Mouse (Mus musculus) gastrocnemius, postnatal 14 days (tissue): ENCODE results near the gene Kif12. TPM values are rescaled to one million over a fixed set of nuclear protein-coding genes. Genes with fewer than 3 reads are reported as not detected.

ENCODE experiments used
- DNase-seq: peaks from one replicate; pipeline ENCODE4 v3.0.0; 2021; ENCODE audit warnings: mixed read lengths
- intact Hi-C: fragments of 180-260 bp; cut with DNase I; formaldehyde crosslinking; loops from one replicate; pipeline ENCODE4 v1.15.1; 2025; ENCODE audit warnings: low total_unique reads
- total RNA-seq, 2 experiments: library from RNA; stranded (reverse); gene quantifications; 2 replicates each; pipeline ENCODE4 v1.2.3; 2021

The Kif12 gene
- total RNA-seq, 2 experiments from 2014 or later, result not detected

DNA sequence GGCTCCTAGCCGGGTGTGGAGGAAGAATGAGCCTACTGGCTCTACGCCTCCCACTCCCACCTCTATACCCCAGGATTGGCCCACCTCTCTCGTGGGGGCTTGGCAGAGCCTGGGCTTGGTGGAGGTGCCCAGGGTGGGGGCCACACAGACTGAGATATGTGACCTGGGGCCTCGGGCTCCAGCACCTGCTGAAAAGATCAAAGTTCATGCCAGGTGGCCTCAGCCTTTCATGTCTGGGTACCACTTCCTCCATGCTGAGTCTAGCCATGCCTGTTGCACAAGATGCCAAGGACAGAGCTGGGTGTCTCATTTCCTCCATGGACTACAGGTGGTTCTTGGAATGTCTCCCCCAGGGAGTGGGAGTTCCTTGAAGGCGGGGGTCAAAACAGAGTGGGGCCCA is 5.6 kb downstream of the Kif12 start:
- no peak for DNase-seq

DNA sequence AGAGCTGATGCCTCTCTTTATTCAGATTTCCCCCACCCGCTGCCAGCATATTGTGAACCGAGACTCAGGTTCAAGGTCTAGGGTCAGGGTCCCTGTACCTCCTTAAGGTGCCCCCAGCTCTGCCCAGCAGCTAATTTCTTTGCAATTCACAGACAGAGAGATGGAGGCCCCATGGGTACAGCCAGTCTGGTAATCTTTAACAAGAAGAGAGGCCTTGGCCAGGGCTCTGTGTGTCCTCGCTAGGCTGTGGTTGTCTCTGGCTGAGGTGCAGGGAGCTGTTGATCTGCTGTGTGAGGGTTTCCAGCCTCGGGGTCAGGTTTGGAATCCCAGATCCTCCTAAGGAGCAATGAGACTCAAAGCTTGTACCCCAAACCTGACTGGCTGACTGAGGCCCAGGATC is 6.3 kb downstream of the Kif12 start:
- DNase-seq, result no peak
- intact Hi-C loops, result loop anchor here (5.0 kb wide), 1 partner anchor 47 kb away; the partner anchor contains the start of gene Col27a1

More for the DNA sequence above, 5.6 kb downstream of the Kif12 start:
- intact Hi-C loops, result loop anchor here (5.0 kb wide), 1 partner anchor 46 kb away; the partner anchor contains the start of gene Col27a1

DNA sequence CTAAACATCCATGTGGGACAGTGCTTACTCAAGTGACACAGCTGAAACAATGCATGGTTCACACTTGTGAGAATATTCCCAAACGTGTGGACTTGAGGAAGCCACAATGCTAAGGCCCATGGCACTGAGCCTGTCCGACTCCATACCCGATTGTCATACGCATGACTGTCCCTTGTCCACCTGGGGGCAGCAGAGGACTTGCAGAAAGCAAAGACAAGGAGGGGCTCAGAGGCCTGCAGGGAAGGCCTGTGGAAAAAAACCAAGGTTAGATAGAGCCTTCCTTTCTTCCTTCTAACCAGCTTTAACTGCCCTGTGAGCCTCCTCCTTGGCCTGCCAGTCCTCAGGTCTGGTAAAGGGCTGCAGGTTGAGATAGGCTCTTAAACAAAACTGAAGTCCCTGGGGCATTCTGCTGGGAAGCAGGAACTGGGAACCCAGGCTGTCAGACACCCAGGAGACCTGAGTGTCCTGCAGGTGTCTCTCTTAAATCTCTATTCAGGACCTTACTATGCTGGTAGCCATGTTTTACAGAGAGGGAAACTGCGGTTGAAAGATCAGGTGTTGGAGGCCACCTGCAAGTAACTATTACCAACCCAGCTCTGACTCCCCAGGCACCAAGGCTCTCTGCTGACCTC is 12.9 kb downstream of the Kif12 start:
- intact Hi-C loops, result loop anchor here (5.0 kb wide), 1 partner anchor 158 kb away; no protein-coding TSS in a partner anchor

DNA sequence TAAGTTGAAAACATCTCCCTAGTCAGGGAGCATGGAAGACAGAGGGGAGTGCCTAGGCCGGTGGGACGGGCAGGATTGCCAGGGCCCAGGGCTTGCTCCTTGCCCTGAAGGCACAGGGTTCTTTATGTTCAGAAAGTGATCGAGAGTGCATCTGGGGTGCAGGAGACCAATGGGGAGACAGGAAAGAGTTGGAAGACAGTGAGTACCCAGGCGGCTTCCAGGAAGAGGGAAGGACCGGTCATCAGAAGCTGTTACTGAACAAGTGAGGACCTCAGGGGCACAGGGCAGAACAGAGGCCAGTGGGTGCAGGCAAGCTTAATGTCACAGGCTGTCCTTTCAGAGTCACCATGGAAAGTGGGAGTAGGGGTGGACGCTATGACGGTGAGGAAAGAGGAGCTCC is 13.7 kb downstream of the Kif12 start:
- DNase-seq, result no peak
- intact Hi-C loops, result loop anchor here (5.0 kb wide), 1 partner anchor 159 kb away; no protein-coding TSS in a partner anchor

More for the DNA sequence above, 12.9 kb downstream of the Kif12 start:
- DNase-seq, result peak; percentile 90

DNA sequence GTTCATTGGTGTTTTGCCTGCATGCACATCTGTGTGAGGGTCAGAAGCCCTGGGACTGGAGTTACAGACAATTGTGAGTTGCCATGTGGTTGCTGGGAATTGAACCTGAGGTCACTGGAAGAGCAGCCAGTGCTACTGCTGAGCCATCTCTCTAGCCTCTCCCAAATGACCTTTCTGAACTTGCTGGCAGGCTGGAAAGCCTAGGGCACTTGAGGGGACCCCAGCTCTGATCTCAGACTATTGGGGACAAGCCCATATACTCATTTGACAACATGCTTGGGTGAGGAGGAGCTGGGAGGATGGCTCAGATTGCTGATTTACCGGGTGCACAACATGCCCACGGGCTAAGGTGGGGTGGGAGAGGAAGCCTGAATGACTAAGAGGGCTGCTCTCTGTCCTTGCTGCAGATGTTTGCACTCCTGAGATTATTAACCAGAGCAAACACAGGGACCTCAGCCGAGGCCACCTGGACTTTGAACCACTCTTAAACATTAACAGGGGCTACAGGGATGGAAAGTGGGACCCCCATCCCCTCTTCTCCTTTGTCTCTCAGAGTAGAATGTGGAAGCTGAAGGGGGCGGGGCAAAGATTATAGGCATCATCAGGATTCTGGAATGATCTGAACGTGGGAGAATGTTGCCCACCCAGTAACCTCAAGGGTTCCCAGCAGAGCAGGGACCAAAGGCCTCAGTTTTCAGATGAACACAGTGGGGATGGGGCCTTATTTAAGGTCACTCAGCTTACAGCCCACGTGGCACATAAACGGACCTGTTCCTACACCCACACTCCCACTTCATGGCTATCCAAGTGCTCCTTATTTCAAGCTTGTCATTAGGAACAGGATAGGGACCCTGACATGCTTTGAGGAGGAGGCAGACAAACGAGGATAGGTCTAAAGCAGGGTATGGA is 15.0 kb downstream of the Kif12 start:
- DNase-seq, result no peak
- intact Hi-C loops, result loop anchor here (5.0 kb wide), 1 partner anchor 160 kb away; no protein-coding TSS in a partner anchor

DNA sequence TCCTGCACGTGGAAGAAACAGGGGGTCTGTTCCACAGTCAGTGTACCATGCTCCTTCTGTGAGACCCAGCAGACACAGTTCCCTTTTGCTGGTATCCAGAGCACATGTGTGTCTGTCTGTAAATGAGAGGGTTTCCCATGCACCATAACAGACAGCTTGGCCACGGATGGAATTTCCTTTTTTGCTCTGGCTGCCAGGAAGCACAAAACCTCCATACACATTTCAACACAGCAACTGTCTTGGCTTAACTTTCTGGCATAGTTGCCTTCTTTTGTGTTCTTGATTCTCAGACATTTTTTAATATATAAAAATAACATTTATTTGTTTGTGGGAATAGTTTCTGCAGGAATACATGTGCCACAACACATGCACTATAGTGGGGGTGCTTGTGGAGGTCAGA is 16.3 kb downstream of the Kif12 start:
- intact Hi-C loops, result loop anchor here (5.0 kb wide), 1 partner anchor 162 kb away; no protein-coding TSS in a partner anchor

DNA sequence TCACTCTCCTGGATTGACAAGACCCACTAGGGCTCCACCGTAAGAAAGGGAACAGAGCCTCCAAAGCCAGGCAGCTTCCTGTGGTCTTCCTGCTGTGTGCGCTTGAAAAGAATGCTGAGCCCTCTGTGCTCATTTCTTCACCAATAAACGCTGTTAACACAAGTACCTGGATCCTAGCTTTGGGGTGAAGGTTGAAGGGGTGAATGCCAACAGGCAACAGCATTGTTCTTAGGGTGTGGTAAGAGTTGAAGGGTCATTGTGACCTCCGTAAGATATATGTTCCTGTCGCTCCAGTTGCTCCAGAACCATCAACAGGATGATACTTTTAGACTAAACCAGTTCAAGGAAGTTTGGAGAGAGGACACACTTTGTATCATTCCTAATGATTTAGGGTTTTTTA is 17.2 kb downstream of the Kif12 start, which contains the start of gene Ambp:
TSS of gene Ambp (minus strand) at position 101 of the 400 bp plus-strand sequence.
- intact Hi-C loops, result loop anchor here (5.0 kb wide), 1 partner anchor 163 kb away; no protein-coding TSS in a partner anchor
- no peak for DNase-seq

More for the DNA sequence above, 16.3 kb downstream of the Kif12 start:
- DNase-seq, result no peak

DNA sequence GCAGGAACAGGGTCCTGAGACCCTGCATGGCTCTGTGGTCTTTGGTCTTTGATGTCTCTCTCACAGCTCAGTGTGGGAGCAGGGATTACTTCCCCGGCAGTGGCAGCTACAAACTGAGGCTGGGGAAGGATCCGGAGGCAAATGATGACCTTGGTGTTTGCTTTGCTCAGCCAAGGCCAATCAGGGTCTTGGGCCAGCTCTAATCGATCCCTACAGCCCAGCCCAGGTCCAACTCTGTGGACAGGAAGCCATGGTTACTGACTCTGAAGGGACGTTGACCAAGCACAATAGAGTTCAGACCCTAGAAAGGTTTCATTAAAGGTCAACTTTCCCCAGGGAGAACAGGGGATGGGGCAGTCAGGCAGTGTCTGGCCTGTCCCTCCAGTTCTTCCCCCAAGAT is 17.9 kb downstream of the Kif12 start:
- no peak for DNase-seq
- intact Hi-C loops, result no loop called here

DNA sequence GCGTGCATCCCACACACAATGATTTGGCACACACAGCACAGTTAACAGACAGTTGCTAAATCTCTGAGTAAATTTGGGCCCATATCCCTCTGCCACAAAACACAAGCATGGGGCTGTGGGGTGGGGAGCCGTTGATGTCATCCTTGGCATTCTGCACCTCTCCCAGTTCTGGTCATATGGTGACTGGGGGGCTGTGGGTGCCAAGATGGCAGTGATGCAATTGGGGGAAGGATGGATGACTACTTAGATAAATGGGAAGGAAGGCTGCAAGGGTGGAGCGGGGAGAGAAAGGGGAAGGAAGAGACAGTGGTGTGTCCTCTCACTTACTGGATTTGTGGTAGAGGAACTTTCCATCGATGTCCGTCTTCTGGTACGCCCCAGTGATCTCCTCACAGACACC is 20.8 kb downstream of the Kif12 start:
- intact Hi-C loops, result no loop called here
- no peak for DNase-seq

DNA sequence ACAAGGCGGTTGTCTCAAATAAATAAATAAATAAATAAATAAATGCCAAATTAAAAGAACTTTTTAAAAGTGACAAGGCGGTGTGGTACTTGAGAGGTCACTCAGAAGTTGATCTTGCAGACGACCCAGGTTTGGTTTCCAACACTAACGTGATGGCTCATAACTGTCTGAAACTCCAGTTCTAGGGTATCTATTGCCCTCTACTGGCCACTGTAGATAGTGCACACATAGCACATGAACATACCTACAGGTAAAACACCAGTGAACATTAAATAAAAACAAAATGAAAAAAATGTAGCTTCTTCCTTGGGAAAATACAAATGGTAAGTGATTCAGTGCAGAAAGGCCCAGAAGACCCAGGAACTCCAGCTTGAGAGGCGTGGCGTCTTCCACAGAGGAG is 24.7 kb downstream of the Kif12 start:
- no peak for DNase-seq
- intact Hi-C loops, result no loop called here

DNA sequence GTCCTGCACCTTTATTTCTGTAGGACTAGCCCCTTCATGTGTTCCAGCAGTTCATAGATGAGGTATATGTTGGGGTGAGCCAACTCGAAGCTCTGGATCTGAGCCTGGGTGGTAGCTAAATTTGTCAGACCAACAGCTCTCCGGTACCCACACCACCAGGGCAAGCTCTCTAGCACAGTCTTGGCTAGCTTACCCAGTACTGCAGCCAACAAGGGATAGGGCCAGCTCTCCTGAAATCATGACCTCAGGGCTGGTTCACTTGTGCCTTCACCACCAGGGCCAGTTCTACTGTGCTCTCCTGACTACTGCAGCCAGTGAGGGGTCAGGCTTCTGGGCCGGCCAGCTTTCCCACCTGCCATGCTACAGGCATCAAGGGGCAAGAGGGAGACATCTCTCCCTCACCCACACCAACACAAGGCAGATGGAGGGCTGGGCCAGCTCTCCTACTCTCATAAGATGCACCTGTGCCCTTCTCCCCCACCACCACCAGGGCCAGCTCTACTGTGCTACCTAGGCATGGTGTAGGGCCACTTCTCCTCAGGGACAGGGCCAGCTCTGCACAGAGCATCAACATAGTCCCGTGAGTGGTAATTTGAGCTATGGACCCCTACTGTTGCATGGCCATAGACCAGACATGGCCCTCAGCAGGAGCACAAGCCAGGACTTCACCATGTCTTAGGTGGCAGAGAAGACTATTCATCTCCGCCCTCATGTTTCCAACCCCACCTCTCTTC is 41.9 kb downstream of the Kif12 start:
- peak; percentile 54 for DNase-seq
- intact Hi-C loops, result no loop called here

DNA sequence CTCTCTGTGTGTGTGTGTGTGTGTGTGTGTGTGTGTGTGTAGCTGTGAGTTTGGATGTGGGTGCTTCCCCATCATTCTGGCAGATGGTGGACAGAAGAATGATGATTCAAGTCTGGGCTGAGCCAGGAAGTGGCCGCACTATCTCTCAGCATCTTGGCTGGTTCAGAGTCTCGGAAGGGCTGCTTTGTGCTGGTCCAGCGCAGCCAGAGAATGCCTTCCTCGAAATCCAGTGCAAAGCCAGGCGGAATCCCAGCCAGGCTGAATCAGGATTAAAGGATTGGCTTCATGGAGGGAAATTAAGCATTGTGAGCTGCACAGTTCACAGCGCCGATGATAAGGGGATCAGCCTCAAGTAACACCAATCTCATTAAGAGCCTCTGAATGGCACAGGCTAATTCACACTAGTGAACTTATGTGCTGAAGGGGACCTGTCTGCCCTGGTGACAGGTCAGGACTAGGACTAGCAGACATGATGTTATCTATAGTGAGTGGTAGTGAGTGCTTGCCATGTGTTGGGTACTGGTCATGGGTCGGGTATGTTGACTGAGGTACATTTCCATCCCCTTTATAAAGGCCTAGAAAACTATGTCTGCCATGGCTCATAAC is 47.0 kb downstream of the Kif12 start:
- intact Hi-C loops, result no loop called here
- DNase-seq, result no peak

DNA sequence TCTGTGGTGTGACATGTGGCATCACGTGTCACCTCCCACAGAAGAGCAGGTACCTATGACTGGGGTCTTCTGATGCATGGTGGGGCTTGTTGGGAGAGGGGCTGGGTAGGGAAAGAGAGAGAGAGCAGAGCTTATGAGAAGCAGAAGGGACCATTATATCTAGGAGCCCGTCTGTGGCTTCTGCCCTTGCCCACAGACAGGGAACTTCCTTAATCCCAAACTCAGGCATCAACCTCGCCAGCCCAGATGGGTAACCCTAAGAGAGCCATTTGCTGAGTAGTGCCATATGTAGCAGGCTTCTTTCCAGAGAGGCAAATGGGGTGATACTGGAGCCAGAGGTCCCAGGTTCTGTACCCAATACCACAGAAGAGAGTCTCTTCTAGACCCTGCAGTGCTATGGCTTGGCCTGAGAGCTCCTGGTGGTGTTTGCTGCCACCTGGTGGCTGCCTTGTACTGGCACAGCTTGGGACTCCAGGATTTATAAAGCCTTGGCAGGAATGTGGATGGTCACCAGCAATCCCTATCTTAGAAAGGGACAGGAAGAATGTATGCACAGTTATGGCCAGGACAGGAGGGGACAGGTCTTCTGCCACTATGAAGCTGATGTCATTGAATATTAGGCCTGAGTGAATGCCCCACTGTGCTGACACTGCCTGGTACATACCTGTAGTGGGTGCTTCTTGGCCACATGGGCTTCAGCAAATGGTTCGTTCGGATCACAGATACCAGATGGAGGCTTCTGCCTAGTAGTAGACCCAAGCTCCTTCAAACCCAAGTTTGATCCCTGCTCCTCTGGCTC is 53.1 kb downstream of the Kif12 start:
- DNase-seq, result peak; percentile 78
- intact Hi-C loops, result loop anchor here (2.0 to 5.0 kb wide), 3 partner anchors 228 to 337 kb away; no protein-coding TSS in a partner anchor

Other genes starting within 250 kb of the Kif12 start
- gene Zfp618, start 206.6 kb downstream of the Kif12 start, total RNA-seq, result 1 to 10 TPM; 1.4 to 2.7 TPM
- not detected for gene Ambp, start 17.3 kb downstream of the Kif12 start, total RNA-seq
- 1 to 10 TPM; 1.9 to 2.6 TPM for gene Col27a1, start 41.9 kb upstream of the Kif12 start, total RNA-seq
- gene Orm1, start 172.4 kb upstream of the Kif12 start, total RNA-seq, result not detected
- not detected for gene Orm3, start 184.0 kb upstream of the Kif12 start, total RNA-seq
- not detected for gene Orm2, start 190.3 kb upstream of the Kif12 start, total RNA-seq
- gene Akna, start 231.2 kb upstream of the Kif12 start, total RNA-seq, result 1 to 10 TPM; 2.1 to 2.4 TPM